Mouse (Mus musculus) splenic B cell, adult 2 months (primary cell): ENCODE data around the gene Hsdl2.
A peak's percentile ranks its signal among the peaks of the same experiment; 100 is the strongest.
"Not testable (repeated sequence)": the region's sequence is repeated elsewhere in the genome, so short reads cannot be mapped to it uniquely, and the experiment has no call there.

Source experiments
- DNase-seq: peaks from one replicate; pipeline ENCODE4 v3.0.0-alpha.2; 2011; ENCODE audit warnings: low read depth, low spot score
- H3K27me3 ChIP-seq: 2 replicates; pipeline ENCODE4 v1.6.1; 2012; ENCODE audit warnings: mild to moderate bottlenecking, low read length, moderate library complexity, mixed read lengths; ENCODE audit not compliant: control insufficient read depth, poor library complexity, insufficient read depth, severe bottlenecking
- H3K36me3 ChIP-seq: 2 replicates; pipeline ENCODE4 v1.6.1; 2012; ENCODE audit warnings: mild to moderate bottlenecking, low read length, moderate library complexity, mixed read lengths; ENCODE audit not compliant: control insufficient read depth, poor library complexity, insufficient read depth, severe bottlenecking

Gene Hsdl2

DNA sequence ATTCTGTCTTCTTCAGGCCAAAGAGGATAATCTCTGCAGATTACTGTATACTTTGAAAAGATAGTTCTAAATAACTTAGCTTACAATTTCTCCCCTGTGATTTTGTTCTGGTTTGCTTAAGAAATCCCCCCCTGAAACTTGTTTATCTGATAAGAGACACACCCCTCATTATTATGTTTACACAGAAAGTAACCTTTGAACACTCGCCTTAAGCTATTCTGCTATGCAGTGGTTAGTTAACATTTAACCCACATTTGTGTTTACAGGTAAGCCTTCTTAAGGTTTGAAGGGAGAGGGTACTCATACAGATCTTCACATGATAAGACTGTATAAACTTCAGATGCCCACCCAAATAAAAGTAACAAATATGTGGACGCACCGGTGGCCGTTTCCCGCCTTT is 28.5 kb upstream of the Hsdl2 start:
- Histone ChIP-seq H3K36me3 (no peaks in the 10 kb centered on the region), H3K27me3 (no peaks in the 10 kb centered on the region)
- no peak for DNase-seq

- no peaks in the 10 kb centered on the region for H3K36me3 ChIP-seq
- no peaks in the 10 kb centered on the region for H3K27me3 ChIP-seq
- DNase-seq, result no peak
These were observed 27.8 kb upstream of the Hsdl2 start for GRCm38 (mm10) chr4:59553576-59553975.

DNA sequence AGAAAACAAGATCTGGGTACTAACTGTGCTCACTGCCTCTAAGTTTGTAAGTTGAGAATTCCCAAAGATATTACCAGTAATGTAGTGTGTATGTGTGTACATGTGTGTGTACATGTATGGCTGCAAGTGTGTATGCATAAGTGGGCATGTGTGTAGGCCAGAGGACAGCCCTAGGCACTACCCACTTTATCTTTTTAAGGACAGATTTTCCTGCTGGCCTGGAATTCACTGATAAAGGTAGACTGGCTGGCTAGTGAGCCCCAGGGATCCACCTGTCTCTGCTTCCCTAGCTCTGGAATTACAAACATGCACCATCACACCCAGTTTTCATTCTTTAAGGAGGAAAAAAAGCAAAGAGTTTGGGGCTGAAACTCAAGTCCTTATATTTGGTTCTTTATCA is 26.2 kb upstream of the Hsdl2 start:
- Histone ChIP-seq H3K36me3 (no peaks in the 10 kb centered on the region), H3K27me3 (no peaks in the 10 kb centered on the region)
- DNase-seq, result no peak

- not testable (repeated sequence) for H3K27me3 ChIP-seq
These were observed 24.0 kb upstream of the Hsdl2 start for GRCm38 (mm10) chr4:59557343-59557742.

GRCm38 (mm10) chr4:59558096-59558720 is 23.2 kb upstream of the Hsdl2 start:
- Histone ChIP-seq H3K27me3 (no peaks in the 10 kb centered on the region), H3K36me3 (no peaks in the 10 kb centered on the region)
- no peak for DNase-seq

More at GRCm38 (mm10) chr4:59557343-59557742, 24.0 kb upstream of the Hsdl2 start:
- DNase-seq, H3K36me3 ChIP-seq: not testable (repeated sequence)

DNA sequence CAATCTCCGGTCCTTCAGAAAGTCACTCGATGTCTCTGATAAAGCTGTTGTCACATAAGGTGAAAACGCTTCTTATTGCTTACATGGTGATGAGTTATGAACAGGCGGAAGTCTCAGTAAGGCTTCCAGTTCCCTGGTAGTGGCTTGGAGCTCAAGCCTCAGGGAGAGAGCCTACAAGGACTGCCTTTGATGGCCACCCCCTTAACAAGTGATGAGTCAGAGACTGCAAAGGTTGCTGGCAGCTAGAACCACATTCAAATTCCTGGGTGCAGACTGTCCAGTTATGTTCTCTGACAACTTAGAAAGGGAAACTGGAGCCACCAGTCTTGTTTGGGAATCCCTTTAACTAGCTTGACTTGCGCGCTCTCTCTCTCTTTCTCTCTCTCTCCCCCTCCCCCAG is 21.2 kb upstream of the Hsdl2 start:
- H3K36me3 ChIP-seq, result no peaks in the 10 kb centered on the region
- DNase-seq, result no peak
- no peaks in the 10 kb centered on the region for H3K27me3 ChIP-seq

GRCm38 (mm10) chr4:59564128-59564527 is 17.2 kb upstream of the Hsdl2 start:
- DNase-seq, result no peak
- Histone ChIP-seq H3K36me3 (no peaks in the 10 kb centered on the region), H3K27me3 (no peaks in the 10 kb centered on the region)

DNA sequence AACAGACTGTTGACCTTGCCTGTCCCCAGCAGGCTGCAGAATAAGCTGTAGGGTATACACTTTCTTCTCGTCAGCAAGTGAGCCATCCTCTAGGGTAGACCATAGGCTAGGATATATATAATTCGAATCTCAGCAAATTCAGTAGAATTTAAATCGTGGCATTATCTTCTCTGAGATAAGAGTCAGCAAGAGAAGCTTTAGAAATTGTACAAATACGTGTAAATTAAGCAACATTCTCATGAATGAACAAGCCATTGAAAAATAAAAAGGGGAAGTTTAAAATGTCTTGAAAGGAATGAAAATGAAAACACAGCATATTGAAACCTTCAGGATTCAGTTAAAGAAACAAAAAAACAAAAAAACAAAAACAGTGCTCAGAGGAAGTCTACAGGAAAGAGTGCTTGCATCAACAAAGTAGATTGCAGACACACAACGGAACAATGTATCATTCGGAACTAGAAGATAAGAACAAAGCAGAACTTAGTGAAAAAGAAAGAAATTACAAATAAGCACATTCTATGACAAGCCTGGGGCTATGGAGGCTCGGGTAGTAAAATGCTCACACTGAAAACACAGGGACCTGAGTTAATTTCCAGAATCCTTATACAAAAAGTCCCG is 15.7 kb upstream of the Hsdl2 start:
- Histone ChIP-seq H3K27me3 (no peaks in the 10 kb centered on the region), H3K36me3 (no peaks in the 10 kb centered on the region)
- DNase-seq, result peak; percentile 42

DNA sequence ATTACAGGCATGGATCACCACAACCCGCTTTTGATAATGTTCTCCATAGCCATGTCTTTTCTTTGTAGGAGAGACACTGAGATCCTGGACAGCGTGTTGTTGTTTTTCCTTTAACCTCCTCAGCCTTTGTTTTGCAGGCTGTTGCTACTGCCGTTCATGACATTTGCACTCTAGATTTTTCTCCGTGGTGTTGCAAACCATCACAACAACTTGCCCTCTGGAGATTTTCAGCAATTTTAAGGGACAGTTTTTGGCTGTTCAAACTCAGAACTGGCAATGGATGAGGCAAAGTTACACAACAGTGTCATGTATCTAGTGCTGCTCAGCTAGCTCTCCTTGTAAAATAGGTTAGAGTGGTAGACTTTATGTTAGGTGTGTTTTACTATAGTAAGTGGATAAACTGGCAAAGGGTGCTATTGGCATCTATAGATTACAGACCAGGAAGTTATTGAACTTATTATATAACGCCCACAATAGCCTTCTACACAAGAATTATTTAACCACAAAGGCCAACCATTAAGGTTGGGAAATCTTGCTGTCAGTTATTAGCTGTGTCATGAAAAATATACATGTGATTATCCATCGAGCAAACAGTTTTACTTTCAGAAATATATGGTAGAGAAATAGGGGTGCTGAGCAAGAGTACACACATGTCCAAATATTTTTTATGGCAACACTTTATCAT is 13.6 kb upstream of the Hsdl2 start:
- no peak for DNase-seq
- H3K36me3 ChIP-seq, result no peaks in the 10 kb centered on the region

GRCm38 (mm10) chr4:59569538-59569937 is 11.8 kb upstream of the Hsdl2 start:
- H3K36me3 ChIP-seq, result no peaks in the 10 kb centered on the region
- no peaks in the 10 kb centered on the region for H3K27me3 ChIP-seq
- peak; percentile 90 for DNase-seq

More for the DNA sequence above, 13.6 kb upstream of the Hsdl2 start:
- H3K27me3 ChIP-seq, result no peaks in the 10 kb centered on the region

DNA sequence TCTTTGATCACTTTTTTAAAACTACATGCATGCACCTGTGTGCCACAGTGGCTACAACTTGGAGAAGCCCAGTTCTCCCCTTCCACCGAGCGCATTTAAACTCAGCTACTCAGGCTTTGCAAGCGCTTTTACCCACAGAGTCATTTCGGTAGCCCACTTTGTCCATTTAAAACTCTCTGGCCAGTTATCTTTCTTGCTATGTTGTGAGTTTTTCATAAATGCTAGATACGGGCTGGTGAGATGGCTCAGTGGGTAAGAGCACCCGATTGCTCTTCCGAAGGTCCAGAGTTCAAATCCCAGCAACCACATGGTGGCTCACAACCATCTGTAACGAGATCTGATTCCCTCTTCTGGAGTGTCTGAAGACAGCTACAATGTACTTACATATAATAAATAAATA is 10.8 kb upstream of the Hsdl2 start:
- DNase-seq, H3K27me3 ChIP-seq, H3K36me3 ChIP-seq: not testable (repeated sequence)

DNA sequence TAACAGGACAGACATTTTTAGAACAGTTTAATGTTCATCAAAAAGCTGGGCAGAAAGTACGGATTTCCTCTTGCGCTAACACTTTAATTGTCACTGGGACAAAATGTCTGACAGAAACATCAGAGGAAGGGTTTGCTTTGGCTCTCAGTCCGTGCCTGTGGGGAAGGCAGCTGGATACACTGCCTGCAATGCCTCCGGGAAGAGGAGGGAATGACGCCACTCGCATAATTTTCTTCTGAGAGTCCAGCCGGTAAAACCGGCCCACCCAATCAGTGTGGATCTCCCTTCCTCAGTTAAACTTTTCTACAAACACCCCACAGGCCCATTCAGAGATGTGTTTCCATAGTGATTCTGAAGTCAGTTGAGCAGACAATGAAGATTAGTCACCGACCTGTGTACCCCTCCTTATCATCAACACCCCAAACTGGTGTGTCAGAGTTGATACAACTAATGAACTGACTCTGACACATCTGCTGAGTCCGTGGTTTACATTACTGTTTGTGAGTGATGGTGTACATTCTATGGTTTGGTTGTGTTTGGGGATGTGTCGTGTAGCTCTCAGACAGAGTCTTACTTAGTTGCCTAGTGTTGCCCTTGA is 8.7 kb upstream of the Hsdl2 start:
- no peaks in the 10 kb centered on the region for H3K36me3 ChIP-seq
- DNase-seq, result no peak
- H3K27me3 ChIP-seq, result no peaks in the 10 kb centered on the region

- Histone ChIP-seq H3K36me3 (no peaks in the 10 kb centered on the region), H3K27me3 (no peaks in the 10 kb centered on the region)
- DNase-seq, result no peak
These were observed 6.0 kb upstream of the Hsdl2 start for GRCm38 (mm10) chr4:59575184-59575958.

DNA sequence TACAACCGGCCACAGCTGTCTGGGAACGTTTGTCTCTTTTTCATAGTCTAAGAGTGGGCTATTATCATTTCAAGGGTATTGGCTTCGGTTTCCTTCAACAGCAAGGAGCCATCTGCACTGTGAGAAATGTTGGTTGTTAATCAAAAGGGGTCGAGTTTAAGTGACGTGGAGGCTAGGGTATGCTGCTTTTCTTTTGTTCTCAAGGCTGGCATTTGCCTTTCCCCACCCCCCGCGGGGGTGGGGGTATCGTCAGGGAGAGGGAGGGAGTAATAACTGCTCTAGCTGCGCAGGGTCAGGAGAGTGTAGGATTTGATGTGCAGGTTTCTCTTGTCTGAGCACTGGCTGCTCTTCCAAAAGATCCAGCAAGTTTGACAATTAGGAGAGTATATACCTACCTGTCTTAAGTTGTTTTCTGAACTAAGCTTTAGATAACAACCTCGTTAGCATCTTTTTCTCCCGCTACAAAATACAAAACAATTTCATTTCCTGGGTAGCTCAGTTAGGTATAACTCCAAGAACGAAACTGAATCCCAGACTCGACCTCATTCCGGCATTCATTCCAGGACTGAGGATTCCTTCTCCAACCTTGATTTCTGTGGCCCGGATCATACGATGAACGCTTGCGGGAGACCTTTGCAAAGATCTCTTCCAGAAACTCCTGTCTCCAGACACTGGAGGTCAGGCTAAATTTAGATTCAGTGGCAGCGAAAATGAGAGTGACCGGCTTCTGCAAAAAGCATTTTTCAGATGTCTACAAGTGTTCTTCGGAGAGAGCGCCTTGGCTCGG is 675 bp upstream of the Hsdl2 start:
- Histone ChIP-seq H3K27me3 (no peaks in the 10 kb centered on the region), H3K36me3 (no peaks in the 10 kb centered on the region)
- DNase-seq, result peak; percentile 25
